Mouse (Mus musculus) A20 (cell line): ENCODE measurements around the gene Timp2.
A peak's percentile ranks its signal among the peaks of the same experiment; 100 is the strongest.
"Not testable (repeated sequence)": the region's sequence is repeated elsewhere in the genome, so short reads cannot be mapped to it uniquely, and the experiment has no call there.

Experiments
- DNase-seq: peaks from one replicate; pipeline ENCODE4 v3.0.0-alpha.2; 2011; ENCODE audit warnings: low read depth, low spot score

Gene Timp2

GRCm38 (mm10) chr11:118355640-118356039, at the start of gene Timp2:
Timp2 (minus strand) TSS chr11:118355740.
- DNase-seq: no peak

DNA sequence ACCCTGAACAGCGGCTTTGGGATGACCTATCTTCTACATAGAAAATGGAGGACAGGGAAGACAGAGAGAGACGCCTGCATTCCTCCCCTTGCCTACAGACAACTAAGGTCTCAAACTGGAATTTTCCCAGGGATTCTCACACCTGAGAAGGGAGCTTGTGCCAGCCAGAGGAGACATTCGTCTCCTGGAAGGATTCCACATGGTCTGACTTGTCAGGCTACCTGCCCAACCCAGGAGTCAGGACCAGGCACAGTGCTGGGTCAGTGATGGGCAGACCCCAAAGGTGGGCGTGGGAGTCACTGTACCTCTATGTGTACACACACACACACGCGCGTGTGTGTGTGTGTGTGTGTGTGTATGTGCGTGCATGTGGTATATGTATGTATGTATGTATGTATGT, 49.8 kb upstream of the Timp2 start:
- no peak for DNase-seq

- DNase-seq: peak; percentile 54
Measured at GRCm38 (mm10) chr11:118403951-118404899, 48.7 kb upstream of the Timp2 start.

DNA sequence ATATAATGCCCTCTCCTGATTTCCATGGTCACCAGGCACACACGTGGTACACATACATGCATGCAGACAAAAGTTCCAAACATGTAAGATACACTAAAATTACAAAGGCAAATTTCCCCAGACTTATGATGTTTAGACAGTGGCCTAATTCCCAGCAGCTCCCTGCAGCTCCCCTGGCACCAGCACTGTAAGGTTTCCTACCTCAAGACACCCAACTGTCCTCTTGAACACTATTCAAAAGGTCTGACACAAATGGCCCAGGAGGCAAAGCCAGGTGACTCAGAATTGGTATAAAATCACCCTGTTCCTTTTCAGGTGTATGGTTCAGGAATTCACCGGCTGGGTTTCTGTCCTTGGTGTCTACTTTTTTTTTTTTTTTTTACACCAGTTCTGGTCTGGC, 47.6 kb upstream of the Timp2 start:
- no peak for DNase-seq

GRCm38 (mm10) chr11:118401760-118402280, 46.3 kb upstream of the Timp2 start, which contains the start of gene Lgals3bp:
Lgals3bp (minus strand) TSS chr11:118402092.
- no peak for DNase-seq

DNA sequence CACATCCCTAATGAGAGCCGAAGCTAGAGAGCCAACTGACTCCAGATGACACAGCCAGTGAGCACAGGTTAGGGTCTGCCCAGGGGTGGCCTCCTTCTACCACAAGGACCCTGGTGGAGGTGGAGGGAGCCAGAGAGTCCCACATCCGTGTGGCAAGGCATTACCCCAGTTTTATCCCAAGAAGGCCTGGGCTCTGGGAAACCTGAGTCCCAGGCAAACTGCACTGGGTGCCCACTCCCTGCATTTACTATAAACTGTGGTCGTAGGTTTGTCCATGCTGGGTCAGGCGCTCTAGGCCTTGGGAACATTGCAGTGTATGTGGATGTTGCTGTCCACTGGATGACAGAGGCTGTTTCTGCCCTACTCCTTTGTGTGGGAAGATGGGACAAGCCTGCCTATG, 45.7 kb upstream of the Timp2 start:
- no peak for DNase-seq

DNA sequence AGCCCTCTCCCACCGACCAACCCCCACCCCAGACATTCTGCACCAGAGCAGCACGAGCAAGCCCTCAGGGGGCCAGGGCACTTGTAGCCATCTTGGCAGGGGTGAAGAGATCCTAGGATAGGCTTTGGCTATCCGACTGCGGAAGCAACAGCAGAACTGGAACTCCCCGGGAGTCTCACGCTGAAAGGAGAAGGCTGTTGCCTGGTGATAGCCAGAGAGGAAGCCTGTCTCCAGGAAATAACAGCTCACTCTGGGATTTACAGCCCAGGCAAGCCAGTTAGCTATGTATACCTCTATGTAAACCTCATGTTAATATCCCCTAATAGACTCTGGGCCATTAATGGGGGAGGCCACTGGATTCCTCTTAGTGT, 45.0 kb upstream of the Timp2 start:
- DNase-seq: no peak

DNA sequence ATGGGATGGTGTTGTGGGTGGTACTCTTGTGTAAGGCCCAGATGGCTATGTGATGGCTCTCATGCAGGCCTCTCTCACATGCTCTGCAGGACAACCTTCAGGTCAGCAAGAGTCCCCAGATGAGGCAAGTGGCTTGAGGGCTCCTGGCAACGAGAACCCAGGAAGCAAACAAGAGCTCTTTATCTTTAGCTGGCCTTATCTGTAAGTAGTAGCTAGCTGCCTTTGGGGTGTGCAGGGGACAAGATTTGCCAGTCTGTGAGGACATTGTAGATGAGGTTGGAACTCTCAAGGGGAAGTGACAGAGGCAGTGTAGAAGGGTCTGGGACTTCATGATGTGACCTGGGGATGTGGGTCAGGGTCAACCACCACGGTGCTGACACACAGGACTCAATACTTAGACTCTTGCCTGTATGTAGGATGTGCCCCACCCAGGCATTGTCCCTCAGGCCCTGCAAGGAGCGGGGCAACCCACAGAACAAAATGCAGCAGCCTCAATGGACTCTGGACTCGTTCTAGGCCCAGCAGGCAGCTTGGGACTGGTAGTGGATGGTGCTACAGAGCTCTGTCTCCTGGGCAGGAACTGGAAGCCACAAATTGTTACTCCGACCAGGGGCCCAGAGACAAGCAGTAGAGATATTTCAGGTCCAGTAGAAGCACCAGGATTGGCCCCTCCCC, 44.5 kb upstream of the Timp2 start:
- DNase-seq: no peak

GRCm38 (mm10) chr11:118397806-118398530, 42.4 kb upstream of the Timp2 start:
- no peak for DNase-seq

GRCm38 (mm10) chr11:118394538-118394937, 39.0 kb upstream of the Timp2 start:
- DNase-seq: no peak

DNA sequence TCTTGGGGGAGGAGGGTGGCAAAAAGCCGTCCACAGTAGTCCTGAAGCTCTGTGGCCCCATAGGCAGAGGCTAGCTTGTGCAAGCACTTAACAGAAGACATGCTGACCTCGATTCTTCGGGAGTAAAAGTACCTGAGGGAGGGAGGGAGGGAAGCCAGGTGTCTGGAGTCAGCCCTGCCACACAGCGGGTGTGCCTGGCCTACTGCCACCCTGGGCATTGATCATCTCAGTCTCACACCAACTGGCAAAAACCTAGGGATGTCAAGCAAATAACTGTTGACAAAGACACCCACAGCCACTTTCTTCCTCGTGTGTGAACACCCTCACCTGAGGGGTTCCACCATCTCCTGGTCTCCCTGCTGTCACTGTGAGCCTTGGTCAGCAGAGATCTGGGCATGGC, 38.5 kb upstream of the Timp2 start:
- no peak for DNase-seq

GRCm38 (mm10) chr11:118387816-118388215, 32.3 kb upstream of the Timp2 start:
- DNase-seq: not testable (repeated sequence)

DNA sequence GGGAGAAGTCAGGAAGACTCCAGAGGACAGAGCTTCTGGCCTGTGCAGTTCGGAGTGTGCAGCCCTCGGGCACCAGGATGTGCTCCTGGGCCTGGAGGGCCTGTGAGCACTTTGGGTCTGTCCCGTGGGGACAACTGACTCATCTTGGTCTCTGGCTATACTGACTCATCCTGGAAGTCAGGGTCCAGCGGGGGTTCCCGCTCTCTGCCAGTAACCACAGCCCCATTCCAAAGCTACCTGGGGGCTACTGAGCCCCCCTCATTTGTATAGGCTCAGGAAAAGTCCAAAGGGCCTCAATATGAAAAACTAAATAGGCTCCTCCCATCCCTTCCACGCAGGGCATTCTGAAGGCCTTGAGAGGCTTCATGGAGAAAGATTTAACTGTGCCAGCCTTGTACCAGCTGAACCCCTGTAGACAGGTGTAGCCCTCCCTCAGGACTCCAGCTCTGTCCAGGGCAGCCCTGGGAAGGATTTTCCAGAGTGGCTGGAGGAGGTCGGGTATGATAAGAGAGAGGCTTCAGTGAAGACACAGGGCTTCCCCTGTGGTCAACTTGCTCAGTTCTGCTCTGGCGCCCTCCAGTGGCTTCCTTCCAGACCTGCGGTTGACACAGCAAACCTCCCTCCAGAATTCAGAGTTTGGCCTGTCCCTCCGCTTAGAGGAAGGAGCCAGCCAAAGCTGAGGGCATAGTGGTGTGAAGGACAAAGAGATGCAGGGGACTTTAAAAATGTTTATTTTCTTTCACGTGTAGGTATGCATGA, 23.9 kb upstream of the Timp2 start:
- peak; percentile 75 for DNase-seq

GRCm38 (mm10) chr11:118378656-118379055, 23.1 kb upstream of the Timp2 start:
- DNase-seq: no peak

GRCm38 (mm10) chr11:118376323-118376722, 20.8 kb upstream of the Timp2 start:
- not testable (repeated sequence) for DNase-seq

DNA sequence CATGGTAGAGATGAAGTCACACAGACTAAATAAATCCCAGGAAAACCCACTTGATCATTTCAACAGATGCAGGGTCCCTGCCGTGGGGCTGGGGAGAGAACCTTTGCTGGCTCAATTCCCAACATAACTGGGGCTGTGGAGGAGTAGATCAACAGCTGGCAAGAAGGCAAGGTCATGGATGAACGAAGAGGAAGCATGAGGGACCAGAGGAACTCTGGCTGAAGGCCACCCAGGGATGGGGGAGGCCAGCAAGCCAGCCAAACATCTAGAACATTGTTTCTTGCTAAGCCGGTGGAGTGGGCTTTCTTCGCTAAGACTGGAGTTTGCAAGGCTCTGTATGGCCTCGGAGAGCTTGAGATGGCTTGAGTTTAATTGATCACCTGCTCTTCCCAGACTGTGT, 20.3 kb upstream of the Timp2 start:
- no peak for DNase-seq

DNA sequence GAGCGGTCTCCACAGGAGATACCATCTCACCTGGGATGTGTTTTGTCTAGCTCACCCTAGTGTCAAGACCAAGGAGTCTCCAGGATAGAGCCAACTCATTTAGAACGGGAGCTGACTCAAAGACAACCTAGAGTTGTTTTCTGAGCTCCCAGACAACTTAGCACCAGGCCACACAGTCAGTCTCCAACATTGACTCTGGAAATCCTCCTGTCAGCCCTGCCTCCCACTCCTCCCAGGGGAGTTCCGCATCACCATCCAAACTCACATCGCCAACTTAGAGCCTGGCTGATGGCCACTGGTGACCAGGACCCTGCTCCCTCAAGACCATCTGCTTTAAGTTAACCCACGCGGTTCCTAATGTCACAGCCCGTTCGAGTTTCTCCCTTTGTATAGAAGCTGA, 19.9 kb upstream of the Timp2 start:
- no peak for DNase-seq

DNA sequence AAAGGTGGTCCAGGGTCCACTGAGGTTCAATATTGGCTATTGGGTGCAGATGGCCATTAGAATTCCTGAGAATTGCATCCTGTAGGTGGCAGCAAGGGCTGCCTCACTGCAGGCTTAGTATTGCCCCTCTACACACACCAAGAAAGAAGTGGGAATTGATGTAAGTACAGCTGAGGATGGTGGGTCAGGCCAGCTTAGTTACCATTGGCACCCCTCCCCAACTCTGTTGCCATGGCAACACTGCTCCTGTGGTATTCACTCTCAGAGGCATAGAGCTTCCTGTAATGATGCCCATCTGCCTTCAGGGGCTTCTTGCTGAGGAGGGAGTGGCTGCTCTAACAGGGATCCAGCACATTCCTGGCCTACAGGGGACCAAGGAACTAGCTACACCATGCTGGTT, 19.5 kb upstream of the Timp2 start:
- DNase-seq: no peak

DNA sequence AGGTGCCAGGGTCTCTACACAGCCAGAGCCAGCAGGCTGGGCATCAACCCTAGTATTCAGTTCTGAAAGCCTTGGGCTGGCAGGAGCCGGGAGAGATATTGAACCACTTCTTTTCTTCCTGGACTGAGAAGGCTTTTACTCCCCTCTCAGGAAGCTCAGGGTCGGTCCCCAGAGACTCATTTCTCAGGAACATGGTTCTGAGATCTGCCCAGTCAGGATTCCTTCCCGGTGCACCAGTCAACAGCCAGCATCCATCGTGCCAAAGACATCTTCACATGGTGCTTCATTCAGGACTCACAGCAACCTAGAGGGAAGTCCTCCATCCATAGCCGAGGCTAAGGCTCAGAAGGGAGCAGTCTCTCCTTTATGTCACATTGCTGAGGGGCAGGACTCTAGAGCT, 19.0 kb upstream of the Timp2 start:
- no peak for DNase-seq

DNA sequence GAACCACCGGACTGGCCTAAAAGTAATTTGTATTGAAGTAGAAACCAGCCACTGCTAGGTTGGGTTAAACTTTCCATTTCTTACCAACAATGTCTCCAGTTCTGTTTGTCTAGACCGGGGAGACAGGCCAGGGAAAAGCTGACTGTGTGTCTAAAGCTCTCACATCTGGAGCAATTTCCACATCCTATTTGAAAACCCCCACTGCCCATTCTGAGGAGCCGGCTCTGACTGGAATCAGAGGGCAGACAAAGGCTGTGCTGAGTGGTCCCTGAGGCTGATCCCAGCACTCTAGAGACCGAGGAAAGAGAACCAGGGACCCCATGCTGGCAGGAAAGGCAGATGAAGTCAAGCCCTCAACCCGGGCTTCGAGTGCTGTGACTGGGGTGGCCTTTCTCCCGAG, 17.1 kb upstream of the Timp2 start:
- no peak for DNase-seq

DNA sequence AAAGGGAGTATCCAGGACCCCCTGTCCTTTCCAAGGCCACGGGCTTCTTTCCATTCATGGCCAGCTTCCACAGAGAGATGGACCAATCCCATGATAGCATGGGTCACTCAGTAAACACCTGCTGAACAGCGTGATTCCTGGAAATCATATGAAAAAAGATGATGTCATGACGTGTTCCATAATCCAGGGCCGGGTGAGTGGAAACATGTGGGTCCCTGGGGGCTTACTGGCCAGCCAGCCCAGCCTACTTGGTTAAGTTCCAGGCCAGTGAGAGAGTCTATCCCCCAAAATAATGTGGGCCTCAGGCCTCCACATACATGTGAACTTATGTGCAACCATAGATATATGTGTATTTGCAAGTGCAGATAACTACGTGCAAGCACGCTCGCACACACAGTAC, 16.3 kb upstream of the Timp2 start:
- DNase-seq: no peak
